Mouse (Mus musculus) neural tube, embryonic 12.5 days (tissue): ENCODE data around the gene Olfr101. TPM values are rescaled to one million over a fixed set of nuclear protein-coding genes. Genes with fewer than 3 reads are reported as not detected.

Experiments
- ATAC-seq: fragments of 200-750 bp; cut with Nextera tagmentation; 2 replicates; pipeline ENCODE4 v1.8.0; 2017; ENCODE audit warnings: low read depth, mild to moderate bottlenecking, moderate TSS enrichment, moderate library complexity; ENCODE audit not compliant: low FRiP score
- H3K27ac ChIP-seq: fragments of 300-500 bp; sonication (generic); 2 replicates; pipeline ENCODE4 v1.5.1; 2016
- H3K27me3 ChIP-seq: fragments of 300-500 bp; sonication (generic); replicated peaks from 2 replicates; pipeline ENCODE4 v1.6.1; 2016; ENCODE audit warnings: mild to moderate bottlenecking
- H3K36me3 ChIP-seq: fragments of 300-500 bp; sonication (generic); 2 replicates; pipeline ENCODE4 v1.6.1; 2016; ENCODE audit warnings: mild to moderate bottlenecking
- H3K4me1 ChIP-seq: fragments of 300-500 bp; sonication (generic); 2 replicates; pipeline ENCODE4 v1.6.1; 2016
- H3K4me2 ChIP-seq: fragments of 300-500 bp; sonication (generic); replicated peaks from 2 replicates; pipeline ENCODE4 v1.6.1; 2016; ENCODE audit warnings: mild to moderate bottlenecking
- H3K4me3 ChIP-seq: fragments of 300-500 bp; sonication (generic); 2 replicates; pipeline ENCODE4 v1.5.1; 2016
- H3K9ac ChIP-seq: fragments of 300-500 bp; sonication (generic); 2 replicates; pipeline ENCODE4 v1.6.1; 2016; ENCODE audit warnings: mild to moderate bottlenecking
- H3K9me3 ChIP-seq: fragments of 300-500 bp; sonication (generic); 2 replicates; pipeline ENCODE4 v1.6.1; 2016; ENCODE audit warnings: mild to moderate bottlenecking
- WGBS: fragments of 180-500 bp; shearing (Covaris S2); methylation state at CpG from one replicate; pipeline ENCODE4 v1.1.7; 2016; 5-methylcytosine and 5-hydroxymethylcytosine counted together
- polyA plus RNA-seq: library from polyadenylated mRNA; unstranded; fragments of >200 nt; fragmentation: Nextera tagmentation; extraction: Ambion mirVana; gene quantifications from 2 replicates; pipeline ENCODE4 v1.2.1, GENCODE M21; 2016

Olfr101 gene
- not detected in 2 replicates for polyA plus RNA-seq

GRCm38 (mm10) chr17:37304213-37304612 lies at the start of gene Olfr101:
Gene Olfr101, minus strand, starts transcription at chr17:37304313.
- H3K9ac ChIP-seq, result no peak within 1 kb of the TSS
- H3K9me3 ChIP-seq, result no peaks in the 10 kb centered on the region
- no peak within 1 kb of the TSS for H3K4me2 ChIP-seq
- H3K4me3 ChIP-seq, result no peak within 1 kb of the TSS
- H3K27me3 ChIP-seq, result no peaks in the 10 kb centered on the region
- no peak within 1 kb of the TSS for H3K27ac ChIP-seq
- no peaks in the 10 kb centered on the region for H3K4me1 ChIP-seq
- no peak for ATAC-seq
- 81% methylated on average over 4 of the region's 4 CpGs for WGBS
- H3K36me3 ChIP-seq, result no peaks in the 10 kb centered on the region

- H3K36me3 ChIP-seq, result no peaks in the 10 kb centered on the region
- H3K27me3 ChIP-seq, result no peaks in the 10 kb centered on the region
- ATAC-seq, result no peak
- no peak within 1 kb of the TSS for H3K4me3 ChIP-seq
- H3K9ac ChIP-seq, result no peak within 1 kb of the TSS
- no peak within 1 kb of the TSS for H3K27ac ChIP-seq
- H3K9me3 ChIP-seq, result no peaks in the 10 kb centered on the region
- H3K4me1 ChIP-seq, result no peaks in the 10 kb centered on the region
- no peak within 1 kb of the TSS for H3K4me2 ChIP-seq
- 91% methylated on average over 2 of the region's 2 CpGs for WGBS
Observed at GRCm38 (mm10) chr17:37339598-37339997, 35.5 kb upstream of the Olfr101 start, which contains the start of gene Olfr103. Gene Olfr103, minus strand, starts transcription at chr17:37339698.

GRCm38 (mm10) chr17:37316954-37317353 lies 12.8 kb upstream of the Olfr101 start, which contains the start of gene Olfr102:
Gene Olfr102, minus strand, starts transcription at chr17:37317054.
- Histone ChIP-seq H3K4me3 (no peak within 1 kb of the TSS), H3K36me3 (no peaks in the 10 kb centered on the region), H3K9me3 (no peaks in the 10 kb centered on the region), H3K4me2 (no peak within 1 kb of the TSS), H3K27me3 (no peaks in the 10 kb centered on the region), H3K9ac (no peak within 1 kb of the TSS), H3K27ac (no peak within 1 kb of the TSS), H3K4me1 (no peaks in the 10 kb centered on the region)
- ATAC-seq, result no peak

- no peak for ATAC-seq
- Histone ChIP-seq H3K4me2 (no peak overlapping the region), H3K9me3 (no peaks in the 10 kb centered on the region), H3K4me3 (no peak overlapping the region), H3K27me3 (no peaks in the 10 kb centered on the region), H3K4me1 (no peaks in the 10 kb centered on the region), H3K27ac (no peak overlapping the region), H3K9ac (no peak overlapping the region), H3K36me3 (no peaks in the 10 kb centered on the region)
- WGBS, result 47% methylated on average over 2 of the region's 2 CpGs
Observed at GRCm38 (mm10) chr17:37310146-37310699, 6.1 kb upstream of the Olfr101 start.

- Histone ChIP-seq H3K4me1 (no peaks in the 10 kb centered on the region), H3K4me2 (no peak overlapping the region), H3K27ac (no peak overlapping the region), H3K9me3 (no peaks in the 10 kb centered on the region), H3K36me3 (no peaks in the 10 kb centered on the region), H3K4me3 (no peak overlapping the region), H3K9ac (no peak overlapping the region), H3K27me3 (no peaks in the 10 kb centered on the region)
- WGBS, result 43% methylated on average over 4 of the region's 4 CpGs
- no peak for ATAC-seq
Observed at GRCm38 (mm10) chr17:37308483-37308882, 4.4 kb upstream of the Olfr101 start.

GRCm38 (mm10) chr17:37283360-37283759 lies 20.8 kb downstream of the Olfr101 start, which contains the start of gene Olfr99:
Gene Olfr99, minus strand, starts transcription at chr17:37283460.
- no peak within 1 kb of the TSS for H3K4me3 ChIP-seq
- H3K27ac ChIP-seq, result no peak within 1 kb of the TSS
- no peaks in the 10 kb centered on the region for H3K9me3 ChIP-seq
- H3K9ac ChIP-seq, result no peak within 1 kb of the TSS
- 68% methylated on average over 1 of the region's 1 CpGs for WGBS
- no peaks in the 10 kb centered on the region for H3K27me3 ChIP-seq
- no peaks in the 10 kb centered on the region for H3K36me3 ChIP-seq
- no peaks in the 10 kb centered on the region for H3K4me1 ChIP-seq
- H3K4me2 ChIP-seq, result no peak within 1 kb of the TSS
- ATAC-seq, result no peak

- Histone ChIP-seq H3K4me1 (no peaks in the 10 kb centered on the region), H3K27me3 (no peaks in the 10 kb centered on the region), H3K9me3 (no peaks in the 10 kb centered on the region), H3K27ac (no peak overlapping the region), H3K4me2 (no peak overlapping the region), H3K4me3 (no peak overlapping the region), H3K36me3 (no peaks in the 10 kb centered on the region), H3K9ac (no peak overlapping the region)
- WGBS, result 73% methylated on average over 1 of the region's 1 CpGs
- ATAC-seq, result no peak
Observed at GRCm38 (mm10) chr17:37280331-37280730, 23.8 kb downstream of the Olfr101 start.

- no peak for ATAC-seq
- no peak overlapping the region for H3K9ac ChIP-seq
- H3K4me3 ChIP-seq, result no peak overlapping the region
Observed at GRCm38 (mm10) chr17:37276573-37276972, 27.5 kb downstream of the Olfr101 start.

GRCm38 (mm10) chr17:37275626-37276248 lies 28.4 kb downstream of the Olfr101 start:
- Histone ChIP-seq H3K4me1 (no peaks in the 10 kb centered on the region), H3K27me3 (no peaks in the 10 kb centered on the region), H3K4me2 (no peak overlapping the region), H3K4me3 (no peak overlapping the region), H3K9ac (no peak overlapping the region), H3K36me3 (no peaks in the 10 kb centered on the region), H3K27ac (no peak overlapping the region), H3K9me3 (no peaks in the 10 kb centered on the region)
- no peak for ATAC-seq
- WGBS, result 81% methylated on average over 2 of the region's 2 CpGs

More at GRCm38 (mm10) chr17:37276573-37276972, 27.5 kb downstream of the Olfr101 start:
- Histone ChIP-seq H3K4me1 (no peaks in the 10 kb centered on the region), H3K4me2 (no peak overlapping the region), H3K36me3 (no peaks in the 10 kb centered on the region), H3K9me3 (no peaks in the 10 kb centered on the region), H3K27ac (no peak overlapping the region), H3K27me3 (no peaks in the 10 kb centered on the region)

GRCm38 (mm10) chr17:37270702-37271092 lies 33.4 kb downstream of the Olfr101 start:
- peak overlapping the region; percentile 34 for H3K4me3 ChIP-seq
- no peaks in the 10 kb centered on the region for H3K27me3 ChIP-seq
- H3K27ac ChIP-seq, result no peak overlapping the region
- no peaks in the 10 kb centered on the region for H3K4me1 ChIP-seq
- H3K4me2 ChIP-seq, result peak overlapping the region; percentile 78
- ATAC-seq, result 0 out of 2 replicates have a peak, but pooled peaks have one; percentile 39
- 73% methylated on average over 8 of the region's 8 CpGs for WGBS
- no peaks in the 10 kb centered on the region for H3K36me3 ChIP-seq
- H3K9me3 ChIP-seq, result no peaks in the 10 kb centered on the region
- H3K9ac ChIP-seq, result no peak overlapping the region

- Histone ChIP-seq H3K4me1 (no peaks in the 10 kb centered on the region), H3K4me2 (peak within 1 kb of the TSS; percentile 78), H3K9ac (no peak within 1 kb of the TSS), H3K27ac (no peak within 1 kb of the TSS), H3K27me3 (no peaks in the 10 kb centered on the region), H3K4me3 (peak within 1 kb of the TSS; percentile 34), H3K9me3 (no peaks in the 10 kb centered on the region), H3K36me3 (no peaks in the 10 kb centered on the region)
- 5% methylated on average over 26 of the region's 26 CpGs for WGBS
- peak; percentile 97 for ATAC-seq
Observed at GRCm38 (mm10) chr17:37270058-37270701, 33.9 kb downstream of the Olfr101 start, which contains the start of gene H2-M3. Gene H2-M3, plus strand, starts transcription at chr17:37270220.

- Histone ChIP-seq H3K4me1 (no peaks in the 10 kb centered on the region), H3K36me3 (no peaks in the 10 kb centered on the region), H3K4me2 (no peak within 1 kb of the TSS), H3K27ac (no peak within 1 kb of the TSS), H3K4me3 (no peak within 1 kb of the TSS), H3K9ac (no peak within 1 kb of the TSS), H3K9me3 (no peaks in the 10 kb centered on the region), H3K27me3 (no peaks in the 10 kb centered on the region)
- ATAC-seq, result no peak
- 77% methylated on average over 1 of the region's 1 CpGs for WGBS
Observed at GRCm38 (mm10) chr17:37263626-37264025, 40.5 kb downstream of the Olfr101 start, which contains the start of gene Olfr98. Gene Olfr98, minus strand, starts transcription at chr17:37263749.
